Mouse (Mus musculus) CH12.LX (cell line): ENCODE measurements around the gene Ccdc159.

ENCODE experiments used
- CHD1 ChIP-seq: IDR thresholded peaks from 2 replicates; pipeline ENCODE4 v1.6.1; 2012; ENCODE audit warnings: low read depth, low read length, improper control_type of control experiment, inconsistent platforms
- CTCF ChIP-seq, 2 experiments: IDR thresholded peaks in 1 of 2; conservative IDR thresholded peaks in 1 of 2; 2 replicates each; pipeline ENCODE4 v1.5.1; 2011 to 2012; ENCODE audit warnings: low read depth in 2 of 2, low read length in 2 of 2, improper control_type of control experiment in 1 of 2, inconsistent platforms in 1 of 2, mild to moderate bottlenecking in 1 of 2, moderate library complexity in 1 of 2
- HCFC1 ChIP-seq: IDR thresholded peaks from 2 replicates; pipeline ENCODE4 v1.6.1; 2012; ENCODE audit warnings: low read depth, mild to moderate bottlenecking, inconsistent platforms, low read length, improper control_type of control experiment
- KAT2A ChIP-seq: IDR thresholded peaks from 2 replicates; pipeline ENCODE4 v1.6.1; 2012; ENCODE audit warnings: low read length, improper control_type of control experiment, inconsistent platforms; ENCODE audit not compliant: insufficient replicate concordance
- MYC ChIP-seq: IDR thresholded peaks from 2 replicates; pipeline ENCODE4 v1.6.1; 2011; ENCODE audit warnings: low read depth, mild to moderate bottlenecking, improper control_type of control experiment, low read length
- POLR2A ChIP-seq: IDR thresholded peaks from 2 replicates; pipeline ENCODE4 v1.6.1; 2011; ENCODE audit warnings: low read depth, mild to moderate bottlenecking, improper control_type of control experiment, low read length
- TBP ChIP-seq: conservative IDR thresholded peaks from 2 replicates; pipeline ENCODE4 v1.6.1; 2011; ENCODE audit warnings: low read depth, low read length, improper control_type of control experiment
- USF1 ChIP-seq: IDR thresholded peaks from 2 replicates; pipeline ENCODE4 v1.6.1; 2014; ENCODE audit warnings: low read depth, mild to moderate bottlenecking, inconsistent platforms, low read length, improper control_type of control experiment
- ZNF384 ChIP-seq: IDR thresholded peaks from 2 replicates; pipeline ENCODE4 v1.6.1; 2012; ENCODE audit warnings: low read depth, low read length, improper control_type of control experiment, inconsistent platforms

DNA sequence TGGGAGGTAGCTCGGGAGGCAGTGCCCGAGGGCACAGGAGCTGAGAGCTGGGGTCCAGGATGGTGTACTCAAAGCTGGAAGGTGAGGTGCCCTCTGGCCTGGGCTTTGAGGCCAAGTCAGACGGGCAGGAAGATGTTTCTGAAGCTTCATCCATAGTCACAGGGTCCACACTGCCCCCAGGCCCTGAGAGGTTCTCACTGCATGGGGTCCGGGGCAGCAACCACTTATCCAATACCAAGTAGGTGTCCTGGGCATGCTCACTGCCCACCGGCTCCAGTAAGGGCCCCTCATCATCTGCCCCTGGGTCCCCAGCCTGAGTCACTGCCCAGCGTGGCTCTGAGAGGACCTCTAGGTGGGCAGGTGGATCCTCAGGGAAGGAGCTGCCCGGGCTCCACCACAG is 32.0 kb downstream of the Ccdc159 start:
- TF ChIP-seq MYC (no peak), CTCF (conservative IDR thresholded peaks at IDR 0.05 in 1 of 2, IDR thresholded peaks at IDR 0.05 in 1 of 2; ENCODE audit: low read depth in 2 of 2, low read length in 2 of 2) (no peak), ZNF384 (no peak), USF1 (no peak), TBP (no peak), HCFC1 (no peak), CHD1 (no peak), POLR2A (no peak), KAT2A (no peak)
